Mouse (Mus musculus) adrenal gland (tissue): Measurements from ENCODE around the gene Cfap58.

Experiments used
- intact Hi-C: fragments of 180-260 bp; cut with DNase I; formaldehyde crosslinking; loops from one replicate; pipeline ENCODE4 v1.15.1; 2025

Gene Cfap58

GRCm38 (mm10) chr19:47915251-47915650, 22.2 kb upstream of the Cfap58 start:
- intact Hi-C loops, result no loop called here

- intact Hi-C loops, result no loop called here
Measured at GRCm38 (mm10) chr19:47917396-47917795, 20.1 kb upstream of the Cfap58 start.

- intact Hi-C loops, result no loop called here
Measured at GRCm38 (mm10) chr19:47918016-47918415, 19.5 kb upstream of the Cfap58 start.

- intact Hi-C loops, result no loop called here
Measured at GRCm38 (mm10) chr19:47918455-47919101, 18.9 kb upstream of the Cfap58 start.

GRCm38 (mm10) chr19:47919126-47919965, 18.1 kb upstream of the Cfap58 start, which contains the start of the genes Cfap43 and Itprip:
Cfap43 (minus strand) TSS chr19:47919287.
Itprip (minus strand) TSS chr19:47919299.
- intact Hi-C loops, result no loop called here

- intact Hi-C loops, result no loop called here
Measured at GRCm38 (mm10) chr19:47919966-47920375, 17.5 kb upstream of the Cfap58 start.

GRCm38 (mm10) chr19:47925819-47926218, 11.7 kb upstream of the Cfap58 start:
- intact Hi-C loops, result no loop called here

GRCm38 (mm10) chr19:47927032-47927431, 10.4 kb upstream of the Cfap58 start:
- intact Hi-C loops, result no loop called here

- intact Hi-C loops, result no loop called here
Measured at GRCm38 (mm10) chr19:47929043-47929442, 8.4 kb upstream of the Cfap58 start.

GRCm38 (mm10) chr19:47931982-47932638, 5.4 kb upstream of the Cfap58 start:
- intact Hi-C loops, result loop anchor here (1.0 to 10.0 kb wide), 2 partner anchors 50 to 277 kb away; no protein-coding TSS in a partner anchor

GRCm38 (mm10) chr19:47934146-47934545, 3.3 kb upstream of the Cfap58 start:
- intact Hi-C loops, result loop anchor here (10.0 kb wide), 1 partner anchor 279 kb away; no protein-coding TSS in a partner anchor

- intact Hi-C loops, result loop anchor here (10.0 kb wide), 1 partner anchor 280 kb away; no protein-coding TSS in a partner anchor
Measured at GRCm38 (mm10) chr19:47934636-47935238, 2.7 kb upstream of the Cfap58 start.

GRCm38 (mm10) chr19:47935530-47935929, 1.9 kb upstream of the Cfap58 start:
- intact Hi-C loops, result loop anchor here (10.0 kb wide), 1 partner anchor 281 kb away; no protein-coding TSS in a partner anchor

- intact Hi-C loops, result loop anchor here (10.0 kb wide), 1 partner anchor 282 kb away; no protein-coding TSS in a partner anchor
Measured at GRCm38 (mm10) chr19:47936490-47936889, 985 bp upstream of the Cfap58 start.

GRCm38 (mm10) chr19:47936938-47937337, 537 bp upstream of the Cfap58 start:
- intact Hi-C loops, result loop anchor here (10.0 kb wide), 1 partner anchor 282 kb away; no protein-coding TSS in a partner anchor

- intact Hi-C loops, result loop anchor here (10.0 kb wide), 1 partner anchor 285 kb away; no protein-coding TSS in a partner anchor
Measured at GRCm38 (mm10) chr19:47939361-47939760, 1.9 kb downstream of the Cfap58 start.

GRCm38 (mm10) chr19:47946821-47947465, 9.5 kb downstream of the Cfap58 start:
- intact Hi-C loops, result no loop called here

- intact Hi-C loops, result no loop called here
Measured at GRCm38 (mm10) chr19:47950946-47951345, 13.5 kb downstream of the Cfap58 start.

- intact Hi-C loops, result no loop called here
Measured at GRCm38 (mm10) chr19:47953169-47953568, 15.7 kb downstream of the Cfap58 start.

GRCm38 (mm10) chr19:47958181-47958580, 20.7 kb downstream of the Cfap58 start:
- intact Hi-C loops, result no loop called here
